Mouse (Mus musculus) megakaryocyte, embryonic 14.5 days (primary cell): ENCODE data around the gene Mxi1.

Source experiments
- FLI1 ChIP-seq: IDR thresholded peaks from 2 replicates; pipeline ENCODE4 v1.6.1; 2012; ENCODE audit warnings: low read length, inconsistent platforms, mixed read lengths
- GATA1 ChIP-seq: IDR thresholded peaks from 3 replicates; pipeline ENCODE4 v1.6.1; 2012; ENCODE audit warnings: mixed read lengths, low read length, inconsistent platforms, borderline replicate concordance

DNA sequence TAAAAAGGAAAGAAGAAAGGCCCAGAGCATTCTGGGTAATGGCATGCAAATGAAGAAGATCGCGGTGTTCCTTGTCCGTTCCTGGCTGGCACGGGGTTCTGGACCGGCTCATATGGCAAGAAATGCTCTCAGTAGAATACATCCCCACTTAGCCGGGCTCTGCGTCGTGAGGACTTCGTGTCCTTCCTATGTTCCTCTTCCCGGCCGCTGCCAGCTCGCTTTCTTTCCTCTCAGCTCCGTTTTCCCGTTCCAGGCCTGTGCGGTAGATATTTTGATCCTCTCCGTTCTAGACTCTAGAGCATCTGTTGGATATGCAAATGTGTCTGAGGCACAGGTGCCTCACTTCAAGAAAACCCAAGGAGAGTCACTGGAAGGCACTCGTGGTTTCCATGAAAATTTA, 104.9 kb downstream of the Mxi1 start:
- TF ChIP-seq GATA1: no peak
- no peak for TF ChIP-seq FLI1
